Mouse (Mus musculus) G1E (cell line): ENCODE results near the gene Mocs2.

Experiments used
- CTCF ChIP-seq: IDR thresholded peaks from 2 replicates; pipeline ENCODE4 v1.5.1; 2012; ENCODE audit warnings: low read depth, low read length, inconsistent platforms, mixed read lengths
- GATA1 ChIP-seq: IDR thresholded peaks from 2 replicates; pipeline ENCODE4 v1.6.1; 2012; ENCODE audit warnings: borderline replicate concordance, low read length, inconsistent platforms, mixed read lengths
- TAL1 ChIP-seq: conservative IDR thresholded peaks from 2 replicates; pipeline ENCODE4 v1.6.1; 2012; ENCODE audit warnings: low read depth, low read length, inconsistent platforms, mixed read lengths

DNA sequence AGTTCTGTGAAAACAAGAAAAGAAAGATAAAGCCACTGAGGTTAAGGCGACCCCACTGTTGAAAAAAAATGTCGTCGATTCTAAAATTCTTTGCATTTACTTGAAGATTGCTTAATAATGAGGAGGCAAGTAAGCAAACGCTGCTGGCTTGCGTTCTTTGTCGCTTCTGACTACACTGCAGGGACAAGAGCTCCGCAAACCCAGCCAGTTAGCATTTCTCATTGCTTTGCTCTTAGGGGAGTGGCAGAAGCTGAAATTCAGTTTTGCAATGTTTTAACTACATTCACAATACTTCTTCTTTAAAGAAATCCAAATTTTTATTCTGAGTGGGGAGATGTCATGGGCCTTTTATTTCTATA is 38.2 kb downstream of the Mocs2 start:
- TF ChIP-seq CTCF (no peak), TAL1 (no peak), GATA1 (no peak)
